32 mouse cellular contexts compared by ENCODE assay signal in the genomic region with DNA sequence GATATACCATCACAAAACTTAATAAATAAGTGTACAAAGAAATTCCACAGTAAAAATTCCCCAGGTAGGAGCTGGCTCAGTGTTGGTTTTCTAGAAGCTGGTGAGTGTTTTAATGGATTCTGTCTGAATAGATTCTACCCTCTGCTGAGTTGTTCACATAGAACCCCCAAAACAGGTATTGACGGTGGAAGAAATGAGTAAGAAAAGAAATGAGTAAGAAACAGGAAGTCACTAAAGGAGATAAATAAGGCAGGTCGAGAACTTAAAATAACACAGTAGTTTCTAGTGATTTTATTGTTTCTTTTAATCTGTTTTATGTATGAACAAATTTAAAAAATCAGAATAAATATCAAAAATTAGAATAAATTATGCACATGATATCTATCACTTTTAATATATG.
"Had no signal": no experiment of that assay in that cellular context is flagged by ENCODE, and none has a peak within 500 bp of the region (broad histone marks: within the 10 kb centered on the region; RNA-seq: fewer than 3 reads in every experiment).

No protein-coding gene starts in this region.

- H3K9me3 ChIP-seq: limb, embryonic 10.5 days; limb, embryonic 12.5 days; limb, embryonic 13.5 days; limb, embryonic 15.5 days; liver, embryonic 12.5 days; liver, embryonic 13.5 days; liver, embryonic 15.5 days; lung, embryonic 15.5 days; megakaryocyte, embryonic 14.5 days; midbrain, embryonic 10.5 days; midbrain, embryonic 12.5 days; midbrain, embryonic 13.5 days; midbrain, embryonic 15.5 days; neural tube, embryonic 12.5 days had no signal

- ATAC-seq: liver, embryonic 12.5 days; liver, postnatal 0 days; lung, postnatal 0 days; midbrain, embryonic 13.5 days; midbrain, embryonic 15.5 days; midbrain, embryonic 16.5 days had no signal

- H3K36me3 ChIP-seq: limb, embryonic 10.5 days; limb, embryonic 12.5 days; limb, embryonic 15.5 days; liver, embryonic 12.5 days; liver, embryonic 13.5 days; liver, embryonic 15.5 days; lung, embryonic 15.5 days; midbrain, embryonic 10.5 days; midbrain, embryonic 13.5 days; midbrain, embryonic 15.5 days; neural tube, embryonic 12.5 days had no signal

- H3K27ac ChIP-seq: limb, embryonic 10.5 days; limb, embryonic 12.5 days; limb, embryonic 13.5 days; limb, embryonic 15.5 days; liver, embryonic 12.5 days; liver, embryonic 13.5 days; liver, embryonic 14.5 days; liver, embryonic 15.5 days; lung, embryonic 15.5 days; macrophage; midbrain, embryonic 10.5 days; midbrain, embryonic 12.5 days; midbrain, embryonic 13.5 days; midbrain, embryonic 15.5 days; neural tube, embryonic 12.5 days had no signal

- H3K9ac ChIP-seq: limb, embryonic 12.5 days; limb, embryonic 13.5 days; limb, embryonic 15.5 days; liver, embryonic 12.5 days; liver, embryonic 13.5 days; liver, embryonic 14.5 days; liver, embryonic 15.5 days; liver, postnatal 0 days; lung, embryonic 14.5 days; lung, embryonic 15.5 days; midbrain, embryonic 12.5 days; midbrain, embryonic 13.5 days; midbrain, embryonic 15.5 days; neural tube, embryonic 12.5 days had no signal

- H3K4me1 ChIP-seq: limb, embryonic 12.5 days; limb, embryonic 15.5 days; liver, embryonic 12.5 days; liver, embryonic 13.5 days; liver, embryonic 15.5 days; megakaryocyte, embryonic 14.5 days; midbrain, embryonic 12.5 days; midbrain, embryonic 13.5 days; midbrain, embryonic 15.5 days; neural tube, embryonic 12.5 days had no signal

- H3K4me3 ChIP-seq: limb, embryonic 10.5 days; limb, embryonic 12.5 days; limb, embryonic 13.5 days; limb, embryonic 15.5 days; liver, embryonic 12.5 days; liver, embryonic 13.5 days; liver, embryonic 15.5 days; lung, embryonic 15.5 days; megakaryocyte, embryonic 14.5 days; midbrain, embryonic 10.5 days; midbrain, embryonic 12.5 days; midbrain, embryonic 13.5 days; midbrain, embryonic 15.5 days; myocyte; neural tube, embryonic 12.5 days had no signal

- H3K4me2 ChIP-seq: limb, embryonic 12.5 days; limb, embryonic 13.5 days; limb, embryonic 15.5 days; liver, embryonic 11.5 days; liver, embryonic 12.5 days; liver, embryonic 13.5 days; liver, embryonic 15.5 days; lung, embryonic 14.5 days; lung, embryonic 15.5 days; midbrain, embryonic 11.5 days; midbrain, embryonic 12.5 days; midbrain, embryonic 13.5 days; midbrain, embryonic 15.5 days; neural tube, embryonic 12.5 days had no signal

- DNase-seq: left cerebral cortex, postnatal 4 days; liver; liver, embryonic 13.5 days; liver, postnatal 0 days; lung, adult 18-20 months; lung, adult 2 months; lung, embryonic 14.5 days; lung, postnatal 10 days; lung, postnatal 14 days; lung, postnatal 36 days; lung, postnatal 4 days; midbrain, embryonic 14.5 days had no signal

- H3K27me3 ChIP-seq: limb, embryonic 12.5 days; limb, embryonic 13.5 days; limb, embryonic 15.5 days; liver, embryonic 12.5 days; liver, embryonic 13.5 days; liver, embryonic 15.5 days; lung, embryonic 15.5 days; megakaryocyte, embryonic 14.5 days; midbrain, embryonic 12.5 days; midbrain, embryonic 13.5 days; midbrain, embryonic 15.5 days; neural tube, embryonic 12.5 days had no signal
